Mouse (Mus musculus): ENCODE results near the gene Slc9b1. TPM values are rescaled to one million over a fixed set of nuclear protein-coding genes. Genes with fewer than 3 reads are reported as not detected.

The Slc9b1 gene
- total RNA-seq (2015; ENCODE audit: low replicate concordance) (not detected in 2 replicates), total RNA-seq (2017; ENCODE audit: low replicate concordance) (not detected in 2 replicates)

DNA sequence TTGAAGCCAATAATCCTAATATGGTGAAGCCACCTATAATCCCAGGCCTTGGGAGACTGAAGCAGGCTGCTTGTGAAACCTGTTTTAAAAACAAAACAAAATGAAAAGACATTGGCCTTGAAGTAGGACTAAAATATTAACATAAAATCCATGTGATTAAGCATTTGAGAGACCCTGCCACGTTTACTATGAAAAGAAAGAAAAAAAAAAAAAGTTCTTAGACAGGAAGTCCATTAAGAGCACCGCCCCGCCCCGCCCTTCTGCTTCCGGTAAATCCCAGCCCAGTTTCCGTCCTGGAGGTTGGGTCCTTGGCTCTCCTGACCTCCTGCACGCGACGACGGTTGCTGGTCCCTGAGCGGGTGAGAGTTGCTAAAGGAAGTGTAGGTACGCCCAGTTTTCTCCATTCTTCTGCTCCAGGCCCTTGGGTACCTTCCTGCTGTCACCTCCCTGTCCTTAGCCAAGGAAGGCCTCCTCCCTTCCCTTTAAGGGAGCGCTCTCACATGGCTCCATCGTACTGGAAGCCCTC lies at the start of gene Slc9b1:
TSS of gene Slc9b1 (plus strand) at position 291 of the 526 bp plus-strand sequence.
- ATAC-seq (replicated peaks; ENCODE audit: low FRiP score, poor library complexity, severe bottlenecking), result no peak

DNA sequence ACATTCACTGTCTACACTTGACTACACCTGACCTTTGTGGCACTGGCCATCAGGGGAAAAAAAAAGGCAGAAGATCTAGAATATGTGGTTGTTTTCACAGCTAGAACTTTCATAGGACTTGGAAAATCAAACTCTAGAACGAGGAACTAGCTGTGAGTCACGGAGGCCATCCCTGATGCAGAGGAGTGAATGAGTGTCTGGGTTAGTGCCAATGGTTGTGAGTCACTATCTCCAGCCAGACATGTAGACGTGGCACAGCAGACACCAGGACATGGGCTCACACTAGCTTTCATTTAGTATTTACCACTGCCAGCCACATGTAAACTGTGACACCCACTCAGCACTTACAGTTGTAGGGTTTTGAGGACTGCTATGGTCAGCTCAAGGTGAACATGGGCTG lies 49.3 kb upstream of the Slc9b1 start:
- no peak for ATAC-seq (replicated peaks; ENCODE audit: low FRiP score, poor library complexity, severe bottlenecking)

DNA sequence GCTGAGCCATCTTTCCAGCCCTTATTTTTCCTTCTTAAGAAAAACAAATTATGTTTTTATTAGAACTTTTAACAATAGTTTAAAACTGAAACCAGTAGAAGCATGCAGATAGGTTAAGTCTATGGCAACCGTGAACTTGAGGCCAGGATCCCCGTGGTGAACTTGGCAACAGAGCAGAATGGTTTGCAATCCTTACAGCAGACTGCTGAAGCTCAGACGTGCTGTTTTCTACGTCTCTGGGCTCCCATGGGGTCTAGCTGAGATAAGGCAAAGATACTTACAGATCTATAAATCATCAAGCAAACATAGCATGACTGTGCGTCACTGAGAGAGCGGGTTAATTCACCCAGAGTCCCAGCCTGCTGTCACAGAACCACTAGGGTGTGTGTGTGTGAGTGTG lies 47.7 kb upstream of the Slc9b1 start:
- ATAC-seq (replicated peaks; ENCODE audit: low FRiP score, poor library complexity, severe bottlenecking), result no peak

DNA sequence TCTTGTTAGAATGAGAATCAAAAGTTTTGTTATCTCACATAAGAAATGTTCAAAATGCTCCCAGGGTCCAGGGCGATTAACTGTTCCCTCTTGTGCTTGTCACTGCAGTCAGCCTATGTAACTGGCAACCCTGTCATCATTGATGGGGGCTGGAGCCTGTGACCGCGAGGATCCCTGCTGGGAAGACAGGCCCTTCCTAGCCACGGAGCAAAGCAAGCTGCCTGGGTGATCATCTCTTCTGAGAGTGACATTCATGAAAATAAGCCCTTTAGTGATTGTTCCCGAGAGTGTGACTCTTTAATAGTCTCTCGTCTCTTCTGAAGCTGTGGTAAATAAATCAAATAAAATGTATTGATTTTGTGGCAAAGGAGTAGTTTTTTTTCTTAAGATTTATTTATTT lies 43.8 kb upstream of the Slc9b1 start:
- no peak for ATAC-seq (replicated peaks; ENCODE audit: low FRiP score, poor library complexity, severe bottlenecking)

DNA sequence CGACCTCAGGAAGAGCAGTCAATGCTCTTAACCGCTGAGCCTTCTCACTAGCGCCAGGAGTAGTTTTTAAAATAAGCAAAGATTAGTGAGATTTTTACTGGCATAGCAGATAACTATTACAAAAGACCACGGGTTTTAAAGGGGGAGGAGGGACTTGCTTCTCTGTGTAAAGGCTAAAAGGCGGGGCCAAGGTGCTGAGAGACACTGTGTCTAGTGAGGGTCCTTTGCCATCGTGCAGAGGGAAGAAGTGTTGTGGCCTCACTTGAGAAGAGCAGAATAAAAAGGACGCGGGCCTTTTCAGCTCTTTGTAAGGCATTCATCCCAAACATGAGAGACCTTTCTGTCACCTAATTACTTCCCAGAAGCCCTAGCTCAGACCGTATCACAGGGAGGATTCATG lies 43.3 kb upstream of the Slc9b1 start:
- ATAC-seq (replicated peaks; ENCODE audit: low FRiP score, poor library complexity, severe bottlenecking), result no peak

DNA sequence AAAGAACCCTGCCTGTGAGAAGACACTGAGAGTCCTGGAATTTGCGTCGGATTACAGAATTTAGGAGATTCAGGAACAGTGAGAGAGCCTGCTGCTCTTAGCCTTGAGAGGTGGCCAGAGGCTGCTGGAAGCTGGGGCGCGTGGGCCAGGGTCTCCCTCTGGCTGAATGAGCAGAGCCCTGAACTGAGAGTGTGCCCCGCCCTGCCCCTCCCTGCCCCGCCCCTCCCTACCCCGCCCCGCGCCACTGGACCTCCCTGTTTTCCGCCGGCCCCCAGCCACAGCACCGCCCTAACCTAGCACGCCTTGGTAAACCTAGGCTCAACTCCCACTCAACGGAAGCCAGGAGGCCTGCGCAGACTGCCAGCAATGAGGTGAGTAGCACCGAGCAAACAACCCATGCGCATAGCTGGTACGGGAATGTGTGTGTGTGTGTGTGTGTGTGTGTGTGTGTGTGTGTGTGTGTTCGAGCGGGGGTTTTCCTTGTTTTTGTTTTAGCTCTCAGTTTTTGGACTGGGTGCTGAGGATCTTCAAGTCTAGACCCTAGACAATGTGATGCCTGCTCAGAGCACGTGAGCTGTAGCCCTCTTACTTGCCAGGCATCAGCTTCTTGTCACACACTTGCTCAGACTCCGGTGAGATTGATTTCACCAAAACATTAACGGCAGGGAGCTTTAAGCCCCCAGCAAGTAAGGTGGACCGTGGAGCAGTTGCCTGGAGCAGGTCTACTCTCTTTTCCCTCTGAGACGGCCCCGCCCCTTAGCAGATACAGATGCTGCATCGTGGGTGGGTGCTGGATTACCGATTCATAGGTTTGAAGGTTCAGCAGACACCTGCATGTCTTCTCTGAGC lies 40.2 kb upstream of the Slc9b1 start, which contains the start of gene Slc9b2:
TSS of gene Slc9b2 (plus strand) at position 290 of the 849 bp plus-strand sequence.
- ATAC-seq (replicated peaks; ENCODE audit: low FRiP score, poor library complexity, severe bottlenecking), result no peak

DNA sequence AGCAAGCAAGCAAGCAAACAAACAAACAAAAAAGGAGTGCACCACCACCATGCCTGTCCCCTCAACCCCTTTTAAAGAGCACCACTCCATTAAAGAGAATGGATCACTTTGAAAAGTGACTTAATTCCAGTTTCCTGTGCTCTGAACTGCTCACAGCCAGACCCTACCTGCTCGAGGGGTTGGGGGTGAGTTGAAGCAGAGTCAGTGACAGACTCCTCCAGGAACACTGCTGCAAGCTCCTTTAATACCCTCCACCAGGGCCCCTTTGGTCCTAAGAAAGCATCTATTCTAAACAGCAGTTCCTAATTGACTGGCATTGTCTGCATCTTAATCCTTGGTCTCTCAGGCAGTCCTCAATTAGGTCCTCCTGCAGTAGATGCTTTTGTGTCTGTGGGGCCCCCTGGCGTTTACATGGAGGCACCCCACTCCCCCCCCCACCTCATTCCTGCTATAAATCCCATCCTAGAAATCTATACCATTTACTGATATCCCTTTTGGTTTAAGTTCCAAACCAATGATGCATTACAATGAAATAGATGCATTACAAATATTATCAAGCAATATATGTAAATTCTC lies 34.8 kb upstream of the Slc9b1 start:
- no peak for ATAC-seq (replicated peaks; ENCODE audit: low FRiP score, poor library complexity, severe bottlenecking)

DNA sequence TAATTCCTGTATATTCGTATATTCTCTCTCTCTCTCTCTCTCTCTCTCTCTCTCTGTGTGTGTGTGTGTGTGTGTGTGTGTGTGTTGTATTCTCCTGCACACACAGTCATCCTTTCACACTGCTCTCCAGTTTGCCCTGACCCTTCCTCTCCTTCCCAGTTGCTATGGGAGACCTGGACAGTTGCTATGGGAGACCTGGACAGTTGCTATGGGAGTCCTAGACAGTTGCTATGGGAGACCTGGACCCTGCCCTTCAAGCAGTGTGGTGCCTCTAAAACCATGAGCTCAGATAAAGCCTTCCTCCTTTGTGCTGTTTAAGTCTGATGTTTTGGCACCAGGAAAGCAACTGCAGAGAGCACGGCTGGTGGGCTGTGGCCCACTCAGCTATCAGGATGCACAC lies 34.1 kb upstream of the Slc9b1 start:
- no peak for ATAC-seq (replicated peaks; ENCODE audit: low FRiP score, poor library complexity, severe bottlenecking)

DNA sequence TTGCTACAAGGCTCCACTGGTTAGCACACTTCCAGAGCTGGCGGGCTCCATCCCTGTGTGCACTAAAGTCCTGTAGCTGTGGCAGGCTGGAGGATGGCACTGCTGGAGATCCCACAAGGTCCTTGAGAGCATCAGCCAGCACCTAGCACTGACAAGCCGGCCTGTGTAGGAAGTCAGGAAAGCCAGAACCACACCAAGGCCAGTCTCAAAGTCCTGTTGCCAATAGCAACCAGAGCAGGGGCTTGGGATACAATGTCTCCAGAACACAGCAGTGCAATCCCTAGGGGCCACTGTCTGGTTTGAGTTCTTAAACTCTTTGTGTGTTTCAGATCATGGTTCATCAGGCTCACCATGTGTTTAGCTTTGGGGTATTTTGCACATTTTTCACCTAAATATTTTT lies 33.0 kb upstream of the Slc9b1 start:
- no peak for ATAC-seq (replicated peaks; ENCODE audit: low FRiP score, poor library complexity, severe bottlenecking)

DNA sequence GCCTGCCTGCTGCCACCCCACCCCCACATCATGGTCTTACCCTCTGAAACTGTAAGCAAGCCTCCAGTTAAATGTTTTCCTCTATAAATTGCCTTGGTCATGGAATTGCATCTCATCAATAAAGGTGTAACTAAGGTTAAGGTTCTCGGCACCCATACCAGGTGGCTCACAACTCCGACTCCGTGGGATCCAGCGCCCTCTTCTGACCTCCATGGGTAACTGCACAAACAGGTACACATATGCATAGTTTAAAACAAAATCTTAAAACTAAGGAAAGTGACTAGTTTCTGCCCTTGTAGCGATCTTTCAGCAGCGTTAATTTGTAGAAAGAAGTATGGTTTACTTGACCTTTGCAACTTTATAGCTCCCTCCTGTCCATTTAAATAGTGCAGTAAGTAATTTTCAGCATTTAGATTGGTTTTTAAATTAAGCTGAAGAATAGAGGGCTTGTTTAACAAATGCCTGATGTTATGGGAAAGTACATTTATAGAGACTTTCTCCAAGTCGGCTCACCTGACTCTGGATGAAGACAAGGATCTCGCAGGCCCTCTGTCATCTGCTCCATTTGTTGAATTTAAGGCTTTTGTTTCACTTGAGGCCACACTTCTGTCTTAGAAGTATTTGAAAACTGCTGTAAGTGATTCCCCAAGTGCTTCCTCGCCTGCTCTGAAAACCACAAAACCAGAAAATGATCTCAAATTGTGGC lies 32.0 kb upstream of the Slc9b1 start:
- ATAC-seq (replicated peaks; ENCODE audit: low FRiP score, poor library complexity, severe bottlenecking), result no peak

DNA sequence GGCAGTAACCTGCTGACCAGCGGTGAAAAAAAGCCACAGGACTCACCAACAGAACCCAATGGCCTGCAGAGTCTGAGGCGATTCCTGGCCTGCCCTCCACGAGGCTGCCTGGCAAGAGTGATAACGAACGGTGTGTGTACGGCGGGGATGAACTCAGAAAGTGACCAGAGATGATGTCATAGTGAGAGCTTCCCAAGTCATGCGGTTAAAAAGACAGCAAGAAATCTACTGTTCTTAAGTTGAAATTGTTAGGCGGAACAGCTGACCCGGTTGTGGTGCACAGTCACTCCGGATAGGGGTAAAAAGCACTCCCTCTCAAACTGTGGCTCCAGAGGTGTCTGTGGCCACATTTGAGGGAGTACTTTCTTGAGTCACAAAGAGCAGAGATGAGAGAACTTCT lies 29.5 kb upstream of the Slc9b1 start:
- no peak for ATAC-seq (replicated peaks; ENCODE audit: low FRiP score, poor library complexity, severe bottlenecking)

DNA sequence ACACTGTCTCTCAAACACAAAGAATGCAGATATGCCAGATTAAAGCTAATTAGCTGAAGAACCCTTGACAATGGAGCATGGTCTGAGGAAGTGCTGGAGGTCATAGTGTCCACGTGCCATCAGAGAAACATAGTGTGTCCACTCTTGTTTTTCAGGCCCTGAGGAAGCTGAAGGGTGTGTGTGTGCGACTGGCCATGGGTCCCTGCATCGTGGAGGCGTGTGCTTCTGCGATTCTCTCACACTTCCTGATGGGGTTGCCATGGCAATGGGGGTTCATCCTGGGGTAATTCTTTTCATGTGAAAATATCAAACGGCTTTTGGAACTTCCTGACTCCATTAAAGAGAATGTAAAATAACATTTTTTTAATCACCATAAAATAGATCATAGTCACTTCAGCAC lies 23.5 kb upstream of the Slc9b1 start:
- ATAC-seq (replicated peaks; ENCODE audit: low FRiP score, poor library complexity, severe bottlenecking), result no peak

DNA sequence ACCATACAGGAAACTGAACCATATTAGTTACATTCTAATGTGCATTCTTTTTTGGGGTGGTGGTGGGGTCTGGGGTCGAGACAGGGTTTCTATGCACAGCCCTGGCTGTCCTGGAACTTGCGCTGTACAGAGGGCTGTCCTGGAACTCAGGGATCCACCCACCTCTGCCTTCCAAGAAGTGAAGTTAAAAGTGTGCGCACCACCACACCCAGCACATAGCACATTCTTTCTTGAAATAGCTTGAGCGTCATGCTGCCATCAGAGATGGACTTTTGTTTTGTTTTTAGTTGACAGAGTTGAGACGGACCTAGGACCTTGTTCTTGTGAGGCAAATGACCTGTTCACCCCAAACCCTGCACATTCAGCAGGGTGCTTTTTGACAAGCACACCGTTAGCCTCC lies 20.7 kb upstream of the Slc9b1 start:
- ATAC-seq (replicated peaks; ENCODE audit: low FRiP score, poor library complexity, severe bottlenecking), result no peak

DNA sequence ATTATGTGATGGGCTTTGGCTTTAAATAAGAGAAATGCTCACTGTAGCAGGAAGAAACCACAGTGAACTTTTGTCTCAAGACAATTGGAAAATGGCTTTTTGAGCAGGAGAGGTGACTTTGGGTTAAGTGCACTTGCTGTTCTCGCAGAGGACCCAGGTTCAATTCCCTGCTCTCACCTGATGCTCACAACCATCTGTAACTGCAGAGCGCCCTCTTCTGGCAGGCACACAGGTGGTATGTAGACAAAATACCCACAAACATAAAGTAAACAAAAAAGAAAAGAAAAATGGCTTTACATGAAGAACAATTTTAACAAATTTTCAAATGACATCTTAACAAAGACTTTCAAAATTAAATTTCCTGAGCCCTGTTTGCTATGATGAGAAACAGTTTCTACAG lies 20.2 kb upstream of the Slc9b1 start:
- ATAC-seq (replicated peaks; ENCODE audit: low FRiP score, poor library complexity, severe bottlenecking), result no peak

DNA sequence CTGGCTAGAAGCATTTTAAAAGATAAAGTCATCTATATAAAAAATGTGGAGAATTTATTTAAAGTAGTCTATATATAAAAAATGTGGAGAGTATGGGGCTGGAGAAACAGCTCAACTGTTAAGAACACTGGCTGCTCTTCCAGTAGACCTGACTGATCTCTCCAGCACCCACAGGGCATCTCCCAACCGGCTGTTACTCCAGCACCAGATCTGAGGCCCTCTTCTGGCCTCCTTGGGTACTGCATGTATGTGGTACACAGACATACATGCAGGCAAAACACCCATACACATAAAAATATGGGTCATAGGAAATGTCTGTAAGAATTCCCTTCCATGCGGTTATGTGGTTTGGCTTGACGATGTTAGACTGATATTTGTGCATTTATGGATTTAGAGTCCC lies 19.3 kb upstream of the Slc9b1 start:
- no peak; the same call in 1 of the 2 replicates for ATAC-seq (replicated peaks; ENCODE audit: low FRiP score, poor library complexity, severe bottlenecking)

DNA sequence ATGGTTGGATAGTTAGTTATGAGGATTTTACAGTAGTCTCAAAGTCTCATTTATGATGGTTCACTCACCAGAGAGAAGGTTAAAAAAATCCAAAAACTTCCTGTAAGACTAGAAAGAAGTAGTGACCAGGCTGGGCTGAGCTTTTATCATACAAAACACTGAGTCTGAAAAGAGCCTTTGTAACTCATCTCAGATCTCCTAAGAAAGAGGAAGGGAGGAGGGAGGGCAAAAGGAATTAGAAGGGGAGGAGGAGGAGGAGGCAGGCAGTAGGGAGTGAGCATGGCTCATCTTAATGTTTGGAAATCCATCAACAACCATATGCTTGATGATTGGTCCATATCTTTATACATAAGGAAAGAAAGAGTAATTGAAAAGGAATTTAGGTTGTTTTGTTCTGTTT lies 15.1 kb upstream of the Slc9b1 start:
- no peak for ATAC-seq (replicated peaks; ENCODE audit: low FRiP score, poor library complexity, severe bottlenecking)

DNA sequence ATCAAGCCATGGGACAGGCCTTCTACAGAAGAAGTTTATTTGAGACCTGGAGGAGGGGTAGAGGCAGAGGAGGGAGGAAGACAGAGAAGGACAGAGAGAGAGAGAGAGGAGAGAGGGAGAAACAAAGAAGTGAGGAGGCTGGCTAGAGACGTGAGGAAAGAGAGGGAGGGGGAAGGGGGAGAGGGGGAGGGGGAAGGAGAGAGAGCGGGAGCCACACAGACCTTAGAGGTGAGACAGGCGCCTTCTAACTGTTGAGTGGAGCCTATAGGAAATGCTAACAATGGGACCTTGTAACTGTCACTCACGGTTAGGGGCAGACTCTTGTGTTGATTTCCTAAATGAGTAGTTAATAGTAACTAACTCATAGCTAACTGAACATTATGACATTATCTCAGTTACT lies 14.1 kb upstream of the Slc9b1 start:
- ATAC-seq (replicated peaks; ENCODE audit: low FRiP score, poor library complexity, severe bottlenecking), result no peak

DNA sequence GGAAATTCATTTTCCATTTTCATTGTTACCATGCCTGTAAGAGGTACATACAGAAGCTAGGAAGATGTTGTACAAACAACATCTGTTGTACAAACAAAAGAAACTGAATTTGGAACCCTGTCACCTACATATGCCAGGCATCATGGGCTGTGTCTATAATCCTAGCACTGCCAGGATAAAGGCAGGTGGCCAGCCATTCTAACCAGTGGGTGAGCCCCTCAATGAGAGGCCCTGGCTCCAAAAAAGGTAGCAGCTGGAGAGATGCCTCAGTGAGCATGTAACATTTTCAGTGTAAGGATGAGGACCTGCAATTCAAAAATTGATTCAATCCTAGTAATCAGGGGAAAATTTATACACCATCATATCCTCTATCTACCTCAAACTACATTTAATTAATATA lies 1.2 kb downstream of the Slc9b1 start:
- ATAC-seq (replicated peaks; ENCODE audit: low FRiP score, poor library complexity, severe bottlenecking), result no peak

DNA sequence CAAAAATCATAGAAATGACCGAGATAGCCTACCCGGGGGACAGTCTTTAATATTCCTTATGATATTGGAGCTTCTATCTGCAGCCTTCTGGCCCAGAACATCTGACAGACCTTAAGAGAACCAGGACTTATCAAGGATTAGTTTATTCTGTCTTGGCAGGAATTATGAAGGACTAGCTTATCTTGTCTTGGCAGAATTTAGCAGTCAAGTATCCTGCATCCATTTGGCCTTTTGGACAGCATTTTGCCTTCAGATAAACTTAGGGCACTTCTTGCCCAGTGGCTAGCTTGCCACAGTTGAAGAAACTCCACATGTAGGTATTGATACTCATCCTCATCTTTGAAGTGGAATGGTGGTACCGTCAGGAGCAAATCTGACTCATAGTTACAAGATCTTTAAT lies 4.0 kb downstream of the Slc9b1 start:
- peak; percentile 58 for ATAC-seq (replicated peaks; ENCODE audit: low FRiP score, poor library complexity, severe bottlenecking)

DNA sequence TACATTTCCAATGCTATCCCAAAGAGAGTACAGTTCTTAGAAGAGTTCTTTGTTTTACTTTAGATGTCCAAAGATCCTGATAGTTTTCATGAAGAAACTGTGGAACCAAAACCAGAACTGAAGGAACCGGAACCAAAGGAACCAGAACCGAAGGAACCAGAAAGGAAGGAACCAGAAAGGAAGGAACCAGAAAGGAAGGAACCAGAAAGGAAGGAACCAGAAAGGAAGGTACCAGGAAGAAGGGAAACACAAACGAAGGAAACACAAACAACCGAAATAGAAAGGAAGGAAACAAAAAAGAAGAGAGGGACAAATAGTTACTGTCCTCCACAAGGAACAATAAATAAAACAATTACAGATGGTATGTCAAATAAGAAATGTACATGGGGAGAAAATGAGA lies 9.6 kb downstream of the Slc9b1 start:
- ATAC-seq (replicated peaks; ENCODE audit: low FRiP score, poor library complexity, severe bottlenecking), result no peak

DNA sequence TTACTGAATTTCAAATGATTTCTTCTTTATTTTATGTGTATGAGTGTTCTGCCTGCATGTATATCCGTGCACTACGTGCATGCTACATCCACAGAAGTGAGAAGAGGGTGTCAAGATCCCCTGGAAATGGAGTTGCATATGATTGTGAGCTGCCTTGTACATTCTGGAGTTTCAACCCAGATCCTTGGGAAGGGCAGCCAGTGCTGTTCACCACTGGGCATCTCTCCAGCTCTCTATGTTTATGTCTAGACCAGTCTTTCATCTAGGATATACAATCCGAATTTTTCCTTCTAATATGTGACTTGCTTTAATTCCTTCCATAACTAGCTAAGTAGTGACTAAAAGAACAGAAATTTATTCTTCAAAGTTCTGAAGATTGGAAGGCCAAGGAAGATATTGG lies 28.0 kb downstream of the Slc9b1 start:
- no peak for ATAC-seq (replicated peaks; ENCODE audit: low FRiP score, poor library complexity, severe bottlenecking)

Measured in erythroblast, adult 5-6 weeks (primary cell).